9 mouse cellular contexts compared by ENCODE assay signal in genomic region chr2:155098720-155099380, GRCm38 (mm10). TPM values are rescaled to one million over a fixed set of nuclear protein-coding genes. Genes with fewer than 3 reads are reported as not detected.
DNase-seq lines count a peak whose midpoint lies in the region; ATAC-seq and TF ChIP-seq lines count a peak whose summit lies in the region.
"Had no signal": no experiment of that assay in that cellular context is flagged by ENCODE, and none has a peak within 500 bp of the region (broad histone marks: within the 10 kb centered on the region; RNA-seq: fewer than 3 reads in every experiment).

No protein-coding gene starts in this region.

- 84% methylated on average over 9 of the region's 9 CpGs for WGBS in intestine, postnatal 0 days
- WGBS in intestine, embryonic 16.5 days: 87% methylated on average over 9 of the region's 9 CpGs

- H3K9ac ChIP-seq in intestine, postnatal 0 days (ENCODE audit: low read depth, low read length): no peak overlapping the region
- no peak overlapping the region for H3K9ac ChIP-seq in intestine, embryonic 16.5 days (ENCODE audit: low read depth, low read length)
- H3K9ac ChIP-seq: embryonic facial prominence, embryonic 15.5 days had no signal

- peak; percentile 30 for DNase-seq in thymus, postnatal 14 days
- DNase-seq in thymus, postnatal 25 days: no peak
- DNase-seq in embryo, embryonic 11 days: peak; percentile 27
- DNase-seq in urinary bladder, adult 18-20 months (ENCODE audit: low spot score in 2 of 2): no peak
- no peak for DNase-seq in spleen, postnatal 10 days (ENCODE audit: low spot score in 2 of 2)
- DNase-seq in frontal cortex, postnatal 14 days (ENCODE audit: low spot score in 2 of 2): no peak

- peak; percentile 62 for TF ChIP-seq CTCF in intestine, postnatal 0 days (IDR thresholded peaks at IDR 0.05; ENCODE audit: low read depth)

- H3K27me3 ChIP-seq in intestine, postnatal 0 days (replicated peaks; ENCODE audit: control insufficient read depth, insufficient read depth, low read length): no peaks in the 10 kb centered on the region
- H3K27me3 ChIP-seq in intestine, embryonic 16.5 days (replicated peaks; ENCODE audit: control insufficient read depth, insufficient read depth, low read length): no peaks in the 10 kb centered on the region
- H3K27me3 ChIP-seq: embryonic facial prominence, embryonic 15.5 days had no signal

- no peak overlapping the region for H3K4me2 ChIP-seq in intestine, postnatal 0 days (replicated peaks; ENCODE audit: low read depth)
- no peak overlapping the region for H3K4me2 ChIP-seq in intestine, embryonic 16.5 days (ENCODE audit: low read depth, low read length)
- H3K4me2 ChIP-seq: embryonic facial prominence, embryonic 15.5 days had no signal

- H3K27ac ChIP-seq in intestine, postnatal 0 days (ENCODE audit: low read depth, low read length): no peak overlapping the region; the same call in 1 of the 2 replicates
- H3K27ac ChIP-seq in intestine, embryonic 16.5 days (ENCODE audit: low read length): no peak overlapping the region
- H3K27ac ChIP-seq: embryonic facial prominence, embryonic 15.5 days had no signal

- H3K4me1 ChIP-seq in intestine, postnatal 0 days (replicated peaks; ENCODE audit: control insufficient read depth, insufficient read depth, low read length): no peaks in the 10 kb centered on the region
- 0 out of 2 replicates have a peak, but pooled peaks cover 10% of the 10 kb centered on the region for H3K4me1 ChIP-seq in intestine, embryonic 16.5 days (ENCODE audit: control insufficient read depth, insufficient read depth, low read length)
- H3K4me1 ChIP-seq: embryonic facial prominence, embryonic 15.5 days had no signal

- H3K4me3 ChIP-seq in intestine, postnatal 0 days (ENCODE audit: low read depth, low read length): no peak overlapping the region
- no peak overlapping the region for H3K4me3 ChIP-seq in intestine, embryonic 16.5 days (ENCODE audit: low read length)
- H3K4me3 ChIP-seq: embryonic facial prominence, embryonic 15.5 days had no signal

- no peaks in the 10 kb centered on the region for H3K9me3 ChIP-seq in intestine, postnatal 0 days (ENCODE audit: control insufficient read depth)
- no peaks in the 10 kb centered on the region for H3K9me3 ChIP-seq in intestine, embryonic 16.5 days (ENCODE audit: control insufficient read depth, low read length)
- H3K9me3 ChIP-seq: embryonic facial prominence, embryonic 15.5 days had no signal

- ATAC-seq in intestine, postnatal 0 days: no peak
- ATAC-seq in intestine, embryonic 16.5 days: no peak

- no peaks in the 10 kb centered on the region for H3K36me3 ChIP-seq in intestine, postnatal 0 days (ENCODE audit: control insufficient read depth, insufficient read depth)
- no peaks in the 10 kb centered on the region for H3K36me3 ChIP-seq in intestine, embryonic 16.5 days (ENCODE audit: control insufficient read depth, insufficient read depth, low read length)
- H3K36me3 ChIP-seq: embryonic facial prominence, embryonic 15.5 days had no signal

RNA-seq across cellular contexts. Expression of gene Ahcy, which starts 24.6 kb away (rescaled TPM):
- polyA plus RNA-seq in intestine, postnatal 0 days (2015; fragmentation: Nextera tagmentation; extraction: Ambion mirVana): 45.7 and 47.9 TPM in 2 replicates
- 111 and 118 TPM in 2 replicates for polyA plus RNA-seq in intestine, embryonic 16.5 days (2015; fragmentation: Nextera tagmentation; extraction: Ambion mirVana)

RNA-seq across cellular contexts. Expression of gene Itch, which starts 34.5 kb away (rescaled TPM):
- polyA plus RNA-seq in intestine, postnatal 0 days (2015; fragmentation: Nextera tagmentation; extraction: Ambion mirVana): 20.3 and 25.4 TPM in 2 replicates
- polyA plus RNA-seq in intestine, embryonic 16.5 days (2015; fragmentation: Nextera tagmentation; extraction: Ambion mirVana): 40.3 and 41.3 TPM in 2 replicates

Comparison
In these comparisons a context has a peak if more than half of its experiments do, and no peak if none do; other contexts are left out.
1. DNase-seq: peak in thymus, postnatal 14 days (single experiment) and embryo, embryonic 11 days (single experiment); none in thymus, postnatal 25 days (single experiment), urinary bladder, adult 18-20 months (0 of 2), spleen, postnatal 10 days (0 of 2) and frontal cortex, postnatal 14 days (0 of 2).